Mouse (Mus musculus) MEL (cell line): ENCODE results near the gene Fv1. TPM values are rescaled to one million over a fixed set of nuclear protein-coding genes. Genes with fewer than 3 reads are reported as not detected.

Experiments
- DNase-seq: peaks from one replicate; pipeline ENCODE4 v3.0.0; 2011; ENCODE audit warnings: low read depth, low spot score
- H3K27ac ChIP-seq: 2 replicates; pipeline ENCODE4 v1.5.1; 2012; ENCODE audit warnings: low read depth, mild to moderate bottlenecking, control low read depth, low read length, moderate library complexity; ENCODE audit not compliant: control insufficient read depth
- H3K27me3 ChIP-seq, 2 experiments: fragments of 150-350 bp in 1 of 2; sonication (generic) in 1 of 2; 2 replicates each; pipeline ENCODE4 v1.6.1; 2012; ENCODE audit warnings: low read length in 2 of 2, mild to moderate bottlenecking in 2 of 2, improper control_type of control experiment in 1 of 2, moderate library complexity in 1 of 2; ENCODE audit not compliant: insufficient read depth in 2 of 2, control insufficient read depth in 1 of 2
- H3K36me3 ChIP-seq, 2 experiments: 2 replicates each; pipeline ENCODE4 v1.6.1; 2012 to 2014; ENCODE audit warnings: low read length in 2 of 2, improper control_type of control experiment in 1 of 2, inconsistent platforms in 1 of 2, mild to moderate bottlenecking in 1 of 2; ENCODE audit not compliant: insufficient read depth in 2 of 2, control insufficient read depth in 1 of 2
- H3K4me1 ChIP-seq, 2 experiments: fragments of 150-350 bp in 1 of 2; sonication (generic) in 1 of 2; 2 replicates each; pipeline ENCODE4 v1.6.1; 2012; ENCODE audit warnings: low read length in 2 of 2, improper control_type of control experiment in 1 of 2, mild to moderate bottlenecking in 1 of 2; ENCODE audit not compliant: insufficient read depth in 2 of 2, control insufficient read depth in 1 of 2
- H3K4me3 ChIP-seq, 2 experiments: fragments of 150-350 bp in 1 of 2; sonication (generic) in 1 of 2; 2 replicates each; pipeline ENCODE4 v1.5.1; 2012; ENCODE audit warnings: low read depth in 2 of 2, low read length in 2 of 2, mild to moderate bottlenecking in 2 of 2, moderate library complexity in 2 of 2, control low read depth in 1 of 2, improper control_type of control experiment in 1 of 2; ENCODE audit not compliant: control insufficient read depth in 1 of 2, insufficient read depth in 1 of 2
- H3K79me2 ChIP-seq: 2 replicates; pipeline ENCODE4 v1.6.1; 2012; ENCODE audit warnings: mild to moderate bottlenecking, low read length, moderate library complexity; ENCODE audit not compliant: control insufficient read depth, poor library complexity, insufficient read depth
- H3K9ac ChIP-seq: 2 replicates; pipeline ENCODE4 v1.6.1; 2012; ENCODE audit warnings: low read depth, mild to moderate bottlenecking, control low read depth, low read length, moderate library complexity; ENCODE audit not compliant: control insufficient read depth, poor library complexity, severe bottlenecking
- H3K9me3 ChIP-seq: fragments of 150-350 bp; sonication (generic); replicated peaks from 2 replicates; pipeline ENCODE4 v1.6.1; 2012; ENCODE audit warnings: mild to moderate bottlenecking, low read length, improper control_type of control experiment, moderate library complexity; ENCODE audit not compliant: insufficient read depth
- CHD2 ChIP-seq: IDR thresholded peaks from 2 replicates; pipeline ENCODE4 v1.6.1; 2011; ENCODE audit warnings: low read length, improper control_type of control experiment
- E2F4 ChIP-seq: IDR thresholded peaks from 2 replicates; pipeline ENCODE4 v1.6.1; 2011; ENCODE audit warnings: low read depth, low read length, improper control_type of control experiment, borderline replicate concordance
- ELF1 ChIP-seq: IDR thresholded peaks from 2 replicates; pipeline ENCODE4 v1.6.1; 2014; ENCODE audit warnings: low read depth, mild to moderate bottlenecking, inconsistent platforms, low read length, improper control_type of control experiment, moderate library complexity
- ETS1 ChIP-seq: IDR thresholded peaks from 2 replicates; pipeline ENCODE4 v1.6.1; 2012; ENCODE audit warnings: low read depth, mild to moderate bottlenecking, inconsistent platforms, low read length, improper control_type of control experiment, moderate library complexity
- GABPA ChIP-seq: IDR thresholded peaks from 2 replicates; pipeline ENCODE4 v1.6.1; 2012; ENCODE audit warnings: low read depth, mild to moderate bottlenecking, inconsistent platforms, low read length, improper control_type of control experiment, moderate library complexity
- GATA1 ChIP-seq: IDR thresholded peaks from 2 replicates; pipeline ENCODE4 v1.6.1; 2011; ENCODE audit warnings: low read depth, low read length, improper control_type of control experiment
- KAT2A ChIP-seq: conservative IDR thresholded peaks from 2 replicates; pipeline ENCODE4 v1.6.1; 2012; ENCODE audit warnings: low read depth, low read length, improper control_type of control experiment, inconsistent platforms
- MAFK ChIP-seq: IDR thresholded peaks from 2 replicates; pipeline ENCODE4 v1.6.1; 2011; ENCODE audit warnings: low read depth, mild to moderate bottlenecking, low read length, improper control_type of control experiment, borderline replicate concordance
- MAX ChIP-seq: IDR thresholded peaks from 2 replicates; pipeline ENCODE4 v1.6.1; 2011; ENCODE audit warnings: low read length, improper control_type of control experiment
- MAZ ChIP-seq: IDR thresholded peaks from 2 replicates; pipeline ENCODE4 v1.6.1; 2012; ENCODE audit warnings: low read depth, mild to moderate bottlenecking, inconsistent platforms, low read length, improper control_type of control experiment
- MEF2A ChIP-seq: IDR thresholded peaks from 2 replicates; pipeline ENCODE4 v1.6.1; 2014; ENCODE audit warnings: low read depth, mild to moderate bottlenecking, inconsistent platforms, low read length, improper control_type of control experiment; ENCODE audit not compliant: poor library complexity, insufficient replicate concordance, severe bottlenecking; ENCODE audit errors: extremely low read depth
- MYB ChIP-seq: IDR thresholded peaks from 2 replicates; pipeline ENCODE4 v1.6.1; 2011; ENCODE audit warnings: mild to moderate bottlenecking, low read depth, low read length, improper control_type of control experiment
- MYC ChIP-seq: IDR thresholded peaks from 2 replicates; pipeline ENCODE4 v1.6.1; 2011; ENCODE audit warnings: low read depth, mild to moderate bottlenecking, low read length, improper control_type of control experiment, moderate library complexity
- NELFE ChIP-seq: IDR thresholded peaks from 2 replicates; pipeline ENCODE4 v1.6.1; 2011; ENCODE audit warnings: low read depth, low read length, improper control_type of control experiment
- POLR2AphosphoS2 ChIP-seq: IDR thresholded peaks from 2 replicates; pipeline ENCODE4 v1.6.1; 2011; ENCODE audit warnings: low read length, improper control_type of control experiment
- RAD21 ChIP-seq: IDR thresholded peaks from 2 replicates; pipeline ENCODE4 v1.6.1; 2011; ENCODE audit warnings: mild to moderate bottlenecking, low read depth, low read length, improper control_type of control experiment
- RCOR1 ChIP-seq: IDR thresholded peaks from 2 replicates; pipeline ENCODE4 v1.6.1; 2012; ENCODE audit warnings: low read depth, mild to moderate bottlenecking, inconsistent platforms, low read length, improper control_type of control experiment
- SIN3A ChIP-seq: IDR thresholded peaks from 2 replicates; pipeline ENCODE4 v1.6.1; 2012; ENCODE audit warnings: low read length, improper control_type of control experiment, inconsistent platforms
- SMC3 ChIP-seq: IDR thresholded peaks from 2 replicates; pipeline ENCODE4 v1.6.1; 2011; ENCODE audit warnings: low read depth, low read length, improper control_type of control experiment
- TAL1 ChIP-seq: IDR thresholded peaks from 2 replicates; pipeline ENCODE4 v1.6.1; 2012; ENCODE audit warnings: mild to moderate bottlenecking, inconsistent platforms, low read length, moderate library complexity, mixed read lengths
- TBP ChIP-seq: IDR thresholded peaks from 2 replicates; pipeline ENCODE4 v1.8.0; 2011; ENCODE audit warnings: low read depth, low read length, improper control_type of control experiment
- TCF12 ChIP-seq: IDR thresholded peaks from 2 replicates; pipeline ENCODE4 v1.6.1; 2014; ENCODE audit warnings: low read depth, mild to moderate bottlenecking, inconsistent platforms, low read length, improper control_type of control experiment, moderate library complexity
- USF1 ChIP-seq: IDR thresholded peaks from 2 replicates; pipeline ENCODE4 v1.6.1; 2014; ENCODE audit warnings: low read depth, mild to moderate bottlenecking, inconsistent platforms, low read length, improper control_type of control experiment, moderate library complexity
- ZC3H11A ChIP-seq: IDR thresholded peaks from 2 replicates; pipeline ENCODE4 v1.6.1; 2012; ENCODE audit warnings: low read depth, mild to moderate bottlenecking, inconsistent platforms, low read length, improper control_type of control experiment
- ZMIZ1 ChIP-seq: IDR thresholded peaks from 2 replicates; pipeline ENCODE4 v1.6.1; 2012; ENCODE audit warnings: low read depth, mild to moderate bottlenecking, inconsistent platforms, low read length, improper control_type of control experiment, moderate library complexity
- ZNF384 ChIP-seq: IDR thresholded peaks from 2 replicates; pipeline ENCODE4 v1.6.1; 2012; ENCODE audit warnings: low read depth, mild to moderate bottlenecking, inconsistent platforms, low read length, improper control_type of control experiment
- polyA plus RNA-seq, 2 experiments: library from polyadenylated mRNA; stranded (reverse) in 1 of 2; unstranded in 1 of 2; fragments of >175 nt in 1 of 2; fragments of >200 nt in 1 of 2; gene quantifications; 2 replicates each; pipeline versions ENCODE4 v1.2.1 to v1.2.4; 2012; ENCODE audit warnings: low replicate concordance in 2 of 2, low read depth in 1 of 2; ENCODE audit not compliant: insufficient read length in 2 of 2, insufficient read depth in 1 of 2, missing spikeins in 1 of 2
- total RNA-seq: library from RNA; depleted of rRNA; stranded (reverse); fragments of 300-350 nt; gene quantifications from 2 replicates; pipeline ENCODE4 v1.2.3, GENCODE M21; 2012

Gene Fv1
- total and polyA plus RNA-seq, 3 experiments = 3.0 to 4.6 TPM; not detected in 1

GRCm38 (mm10) chr4:147890341-147890740 lies 21.6 kb downstream of the Fv1 start:
- DNase-seq = no peak
- peaks cover 0 to 7% of the 10 kb centered on the region in 2 experiments; a peak in 1 of 4 replicates for H3K36me3 ChIP-seq
- H3K27me3 ChIP-seq = no peaks in the 10 kb centered on the region
- H3K27ac ChIP-seq = no peak overlapping the region
- H3K4me1 ChIP-seq = no peaks in the 10 kb centered on the region
- H3K9me3 ChIP-seq = no peaks in the 10 kb centered on the region
- no peak overlapping the region for H3K4me3 ChIP-seq
- TF ChIP-seq TBP = no peak
- no peak for TF ChIP-seq CHD2
- no peak for TF ChIP-seq ZMIZ1
- no peak for TF ChIP-seq MAX
- no peak for TF ChIP-seq MAFK
- no peak for TF ChIP-seq TCF12
- TF ChIP-seq ZC3H11A = no peak
- no peak for TF ChIP-seq ELF1
- no peak for TF ChIP-seq GABPA
- no peak overlapping the region for H3K9ac ChIP-seq
- no peaks in the 10 kb centered on the region for H3K79me2 ChIP-seq

- Histone ChIP-seq H3K27me3 (no peaks in the 10 kb centered on the region), H3K9ac (no peak overlapping the region), H3K79me2 (no peaks in the 10 kb centered on the region; the same call in 1 of the 2 replicates), H3K4me1 (no peaks in the 10 kb centered on the region), H3K4me3 (no peak overlapping the region), H3K9me3 (no peaks in the 10 kb centered on the region), H3K27ac (no peak overlapping the region), H3K36me3 (peaks cover 0 to 7% of the 10 kb centered on the region in 2 experiments; a peak in 2 of 4 replicates)
- TF ChIP-seq MAFK (no peak), USF1 (no peak), TCF12 (no peak), GABPA (no peak), TAL1 (no peak), MAX (no peak), RAD21 (no peak), SIN3A (no peak), MYB (no peak), MAZ (no peak)
- DNase-seq = no peak
Observed at GRCm38 (mm10) chr4:147895815-147896330, 27.1 kb downstream of the Fv1 start.

- DNase-seq = no peak
- H3K27me3 ChIP-seq = no peaks in the 10 kb centered on the region
- no peak for TF ChIP-seq KAT2A
- TF ChIP-seq MEF2A = no peak
- TF ChIP-seq MAX = no peak
- TF ChIP-seq ZNF384 = no peak
- TF ChIP-seq SMC3 = no peak
- no peak for TF ChIP-seq NELFE
- TF ChIP-seq E2F4 = no peak
- TF ChIP-seq RCOR1 = no peak
- no peak for TF ChIP-seq GATA1
- no peak for TF ChIP-seq MYC
- no peak for TF ChIP-seq POLR2AphosphoS2
- no peak for TF ChIP-seq MYB
- TF ChIP-seq ZC3H11A = no peak
- no peak for TF ChIP-seq ETS1
- H3K9me3 ChIP-seq = no peaks in the 10 kb centered on the region
- no peaks in the 10 kb centered on the region; the same call in 1 of the 2 replicates for H3K79me2 ChIP-seq
- H3K4me1 ChIP-seq = no peaks in the 10 kb centered on the region
- H3K9ac ChIP-seq = no peak overlapping the region
- peaks cover 2 to 7% of the 10 kb centered on the region in 2 experiments; a peak in 3 of 4 replicates for H3K36me3 ChIP-seq
- H3K27ac ChIP-seq = no peak overlapping the region
- H3K4me3 ChIP-seq = no peak overlapping the region
Observed at GRCm38 (mm10) chr4:147896411-147896810, 27.6 kb downstream of the Fv1 start.
